In the genomic region with DNA sequence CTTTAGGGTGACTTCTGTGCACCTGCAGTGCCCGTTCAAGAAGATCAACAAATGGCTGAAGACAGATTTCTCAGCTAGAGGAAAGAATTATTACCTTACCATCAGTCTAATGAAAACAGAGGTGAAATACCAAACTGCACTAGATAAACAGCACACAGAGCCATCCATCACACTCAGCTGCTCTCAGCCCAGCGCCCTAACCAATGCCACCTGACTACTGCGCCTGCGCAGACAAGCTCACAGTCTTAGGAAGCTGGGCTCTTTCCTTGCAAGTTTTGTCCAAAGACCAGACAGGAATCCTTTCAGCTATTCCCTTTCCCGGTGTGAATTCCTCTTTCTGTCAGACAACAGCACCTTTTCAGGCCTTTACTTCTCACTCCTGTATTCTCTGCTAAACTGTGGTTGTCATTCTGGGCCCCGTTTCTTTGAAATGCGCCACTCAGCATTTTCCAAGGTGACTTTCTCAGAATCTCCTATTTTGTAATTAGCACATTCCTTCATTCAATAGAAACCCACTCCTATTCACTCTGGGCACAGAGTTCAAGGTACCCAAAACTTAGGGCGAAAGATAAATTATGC, we compare ENCODE assay signal across 27 mouse cellular contexts.
DNase-seq lines count a peak whose midpoint lies in the region; ATAC-seq lines count a peak whose summit lies in the region.
"Had no signal": no experiment of that assay in that cellular context is flagged by ENCODE, and none has a peak within 500 bp of the region (broad histone marks: within the 10 kb centered on the region; RNA-seq: fewer than 3 reads in every experiment).

No protein-coding gene starts in this region.

- H3K4me1 ChIP-seq in heart, embryonic 11.5 days (ENCODE audit: control insufficient read depth, insufficient read depth, low read length), result no peaks in the 10 kb centered on the region; the same call in 1 of the 2 replicates
- no peaks in the 10 kb centered on the region for H3K4me1 ChIP-seq in neural tube, embryonic 11.5 days (ENCODE audit: control insufficient read depth, insufficient read depth, low read length)
- H3K4me1 ChIP-seq in neural tube, embryonic 15.5 days, result peaks cover 11% of the 10 kb centered on the region

- no peak overlapping the region for H3K9ac ChIP-seq in heart, embryonic 11.5 days (ENCODE audit: low read depth, low read length)
- no peak overlapping the region for H3K9ac ChIP-seq in neural tube, embryonic 11.5 days (ENCODE audit: low read length)
- H3K9ac ChIP-seq in neural tube, embryonic 15.5 days (replicated peaks), result no peak overlapping the region
- H3K9ac ChIP-seq: embryonic facial prominence, embryonic 15.5 days; forebrain, embryonic 15.5 days; heart, embryonic 13.5 days; liver, embryonic 14.5 days; lung, embryonic 14.5 days; midbrain, embryonic 15.5 days; neural tube, embryonic 13.5 days had no signal

- 73% methylated on average over 8 of the region's 8 CpGs for WGBS in heart, embryonic 11.5 days (ENCODE audit: insufficient replicate concordance)
- 66% methylated on average over 8 of the region's 8 CpGs for WGBS in neural tube, embryonic 11.5 days
- WGBS in neural tube, embryonic 15.5 days, result 79% methylated on average over 8 of the region's 8 CpGs

- H3K27me3 ChIP-seq in heart, embryonic 11.5 days (ENCODE audit: control insufficient read depth, insufficient read depth, low read length), result no peaks in the 10 kb centered on the region
- no peaks in the 10 kb centered on the region for H3K27me3 ChIP-seq in neural tube, embryonic 11.5 days (ENCODE audit: control insufficient read depth, insufficient read depth, low read length)
- H3K27me3 ChIP-seq in neural tube, embryonic 15.5 days (replicated peaks), result no peaks in the 10 kb centered on the region
- H3K27me3 ChIP-seq: embryonic facial prominence, embryonic 15.5 days; forebrain, embryonic 15.5 days; heart, embryonic 13.5 days; midbrain, embryonic 15.5 days; neural tube, embryonic 13.5 days had no signal

- no peak overlapping the region for H3K4me2 ChIP-seq in heart, embryonic 11.5 days
- H3K4me2 ChIP-seq in neural tube, embryonic 11.5 days (ENCODE audit: low read depth), result no peak overlapping the region
- no peak overlapping the region for H3K4me2 ChIP-seq in neural tube, embryonic 15.5 days
- H3K4me2 ChIP-seq: embryonic facial prominence, embryonic 15.5 days; forebrain, embryonic 15.5 days; heart, embryonic 13.5 days; lung, embryonic 14.5 days; midbrain, embryonic 15.5 days; neural tube, embryonic 13.5 days had no signal

- no peaks in the 10 kb centered on the region for H3K9me3 ChIP-seq in heart, embryonic 11.5 days (replicated peaks; ENCODE audit: control insufficient read depth, low read length)
- H3K9me3 ChIP-seq in neural tube, embryonic 11.5 days (ENCODE audit: control insufficient read depth, low read length), result no peaks in the 10 kb centered on the region
- no peaks in the 10 kb centered on the region for H3K9me3 ChIP-seq in neural tube, embryonic 15.5 days (replicated peaks)
- H3K9me3 ChIP-seq: embryonic facial prominence, embryonic 15.5 days; forebrain, embryonic 15.5 days; heart, embryonic 13.5 days; midbrain, embryonic 15.5 days; neural tube, embryonic 13.5 days had no signal

- no peak overlapping the region for H3K4me3 ChIP-seq in heart, embryonic 11.5 days (ENCODE audit: low read depth, low read length)
- H3K4me3 ChIP-seq in neural tube, embryonic 11.5 days (ENCODE audit: low read depth, low read length), result no peak overlapping the region
- no peak overlapping the region for H3K4me3 ChIP-seq in neural tube, embryonic 15.5 days (replicated peaks)
- H3K4me3 ChIP-seq: embryonic facial prominence, embryonic 15.5 days; forebrain, embryonic 15.5 days; heart, embryonic 13.5 days; midbrain, embryonic 15.5 days; neural tube, embryonic 13.5 days had no signal

- peak; percentile 68 for DNase-seq in heart, adult 11 months
- peak; percentile 17 for DNase-seq in neural tube, embryonic 11.5 days (ENCODE audit: low spot score)
- DNase-seq in kidney, postnatal 36 days, result peak; percentile 21 to 41
- no peak for DNase-seq in thymus, postnatal 14 days
- no peak for DNase-seq in right cerebral cortex, postnatal 14 days
- DNase-seq: adrenal gland, adult 2 months; cerebellum, adult 11-12 months; cerebellum, postnatal 10 days; gastrocnemius, postnatal 14 days; heart, adult 18-20 months; heart, postnatal 14 days; layer of hippocampus, postnatal 36 days; lung, embryonic 14.5 days; lung, postnatal 4 days; thymus, adult 2 months had no signal

- ATAC-seq in heart, embryonic 11.5 days (replicated peaks; ENCODE audit: insufficient number of reproducible peaks, low FRiP score, low TSS enrichment), result no peak
- no peak for ATAC-seq in neural tube, embryonic 11.5 days (ENCODE audit: insufficient read depth, low FRiP score, low TSS enrichment)
- no peak for ATAC-seq in neural tube, embryonic 15.5 days (ENCODE audit: low FRiP score)
- no peak for ATAC-seq in erythroid progenitor cell, adult 5-6 weeks (replicated peaks; ENCODE audit: low FRiP score, poor library complexity, severe bottlenecking)
- ATAC-seq: forebrain, embryonic 15.5 days; hindbrain, postnatal 0 days; intestine, embryonic 16.5 days; midbrain, embryonic 15.5 days had no signal

- no peaks in the 10 kb centered on the region for H3K36me3 ChIP-seq in heart, embryonic 11.5 days (ENCODE audit: control insufficient read depth, insufficient read depth, low read length)
- no peaks in the 10 kb centered on the region for H3K36me3 ChIP-seq in neural tube, embryonic 11.5 days (ENCODE audit: control insufficient read depth, insufficient read depth, low read length)
- no peaks in the 10 kb centered on the region for H3K36me3 ChIP-seq in neural tube, embryonic 15.5 days
- H3K36me3 ChIP-seq: embryonic facial prominence, embryonic 15.5 days; forebrain, embryonic 15.5 days; heart, embryonic 13.5 days; midbrain, embryonic 15.5 days; neural tube, embryonic 13.5 days had no signal

- H3K27ac ChIP-seq in heart, embryonic 11.5 days (ENCODE audit: low read depth, low read length), result no peak overlapping the region
- no peak overlapping the region for H3K27ac ChIP-seq in neural tube, embryonic 11.5 days (ENCODE audit: low read depth, low read length)
- H3K27ac ChIP-seq in neural tube, embryonic 15.5 days (replicated peaks), result no peak overlapping the region
- H3K27ac ChIP-seq: embryonic facial prominence, embryonic 15.5 days; forebrain, embryonic 15.5 days; heart, embryonic 13.5 days; hindbrain, postnatal 0 days; liver, embryonic 14.5 days; midbrain, embryonic 15.5 days; neural tube, embryonic 13.5 days; stomach, postnatal 0 days had no signal

Comparison
In these comparisons a context has a peak if more than half of its experiments do, and no peak if none do; other contexts are left out.
1. DNase-seq: peak in heart, adult 11 months (single experiment), neural tube, embryonic 11.5 days (single experiment) and kidney, postnatal 36 days (2 of 2); none in thymus, postnatal 14 days (single experiment) and right cerebral cortex, postnatal 14 days (single experiment).